Mouse (Mus musculus) MEL (cell line): ENCODE results near the gene Osbpl11.

ENCODE experiments used
- CTCF ChIP-seq, 3 experiments: IDR thresholded peaks in 2 of 3; conservative IDR thresholded peaks in 1 of 3; 2 replicates each; pipeline ENCODE4 v1.5.1; 2011 to 2012; ENCODE audit warnings: low read length in 3 of 3, low read depth in 2 of 3, mild to moderate bottlenecking in 2 of 3, improper control_type of control experiment in 1 of 3, inconsistent platforms in 1 of 3, mixed read lengths in 1 of 3, moderate library complexity in 1 of 3; ENCODE audit not compliant: control insufficient read depth in 1 of 3, insufficient read depth in 1 of 3, poor library complexity in 1 of 3, severe bottlenecking in 1 of 3
- E2F4 ChIP-seq: IDR thresholded peaks from 2 replicates; pipeline ENCODE4 v1.6.1; 2011; ENCODE audit warnings: low read depth, low read length, improper control_type of control experiment, borderline replicate concordance
- GATA1 ChIP-seq: IDR thresholded peaks from 2 replicates; pipeline ENCODE4 v1.6.1; 2011; ENCODE audit warnings: low read depth, low read length, improper control_type of control experiment
- MAZ ChIP-seq: IDR thresholded peaks from 2 replicates; pipeline ENCODE4 v1.6.1; 2012; ENCODE audit warnings: low read depth, mild to moderate bottlenecking, inconsistent platforms, low read length, improper control_type of control experiment
- POLR2AphosphoS5 ChIP-seq: IDR thresholded peaks from 2 replicates; pipeline ENCODE4 v1.6.1; 2012; ENCODE audit warnings: low read depth, borderline replicate concordance, mild to moderate bottlenecking, inconsistent platforms, low read length, moderate library complexity, mixed read lengths
- UBTF ChIP-seq: IDR thresholded peaks from 2 replicates; pipeline ENCODE4 v1.6.1; 2012; ENCODE audit warnings: low read depth, mild to moderate bottlenecking, inconsistent platforms, low read length, improper control_type of control experiment, moderate library complexity, borderline replicate concordance; ENCODE audit not compliant: insufficient read depth
- ZMIZ1 ChIP-seq: IDR thresholded peaks from 2 replicates; pipeline ENCODE4 v1.6.1; 2012; ENCODE audit warnings: low read depth, mild to moderate bottlenecking, inconsistent platforms, low read length, improper control_type of control experiment, moderate library complexity

DNA sequence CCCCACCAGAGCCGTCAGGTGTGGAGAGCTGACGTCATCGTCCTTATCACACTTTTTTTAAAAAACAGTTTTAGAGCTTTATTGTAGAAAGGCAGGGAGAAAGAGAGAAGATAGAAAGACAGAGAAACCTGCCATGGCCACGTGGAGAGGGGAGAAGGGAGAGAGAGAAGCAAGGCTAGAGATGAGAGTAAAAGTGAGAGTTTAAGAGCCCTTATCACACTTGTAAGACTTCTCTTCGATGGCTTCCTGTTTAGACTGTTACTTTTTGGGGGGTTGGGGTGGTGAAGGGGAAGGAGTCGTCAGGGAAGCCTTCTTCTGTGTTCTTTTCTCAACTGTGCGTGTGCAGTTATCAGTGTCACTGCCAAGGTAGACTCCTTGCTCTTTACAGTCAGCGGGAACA, 15.7 kb downstream of the Osbpl11 start:
- TF ChIP-seq POLR2AphosphoS5 (no peak), MAZ (no peak), GATA1 (peak; percentile 47; the same call in 1 of the 2 replicates), E2F4 (no peak), ZMIZ1 (no peak), CTCF (IDR thresholded peaks at IDR 0.05 in 2 of 3, conservative IDR thresholded peaks at IDR 0.05 in 1 of 3; ENCODE audit: control insufficient read depth in 1 of 3, insufficient read depth in 1 of 3, low read depth in 2 of 3, low read length in 3 of 3, poor library complexity in 1 of 3, severe bottlenecking in 1 of 3) (no peak), UBTF (no peak)
